Mouse (Mus musculus) thymus, postnatal 25 days (tissue): Measurements from ENCODE around the gene Csrp2.

Source experiments
- DNase-seq: peaks from one replicate; pipeline ENCODE4 v3.0.0; 2022

Gene Csrp2

GRCm38 (mm10) chr10:110974463-110974862, 54.9 kb downstream of the Csrp2 start:
- peak; percentile 25 for DNase-seq

DNA sequence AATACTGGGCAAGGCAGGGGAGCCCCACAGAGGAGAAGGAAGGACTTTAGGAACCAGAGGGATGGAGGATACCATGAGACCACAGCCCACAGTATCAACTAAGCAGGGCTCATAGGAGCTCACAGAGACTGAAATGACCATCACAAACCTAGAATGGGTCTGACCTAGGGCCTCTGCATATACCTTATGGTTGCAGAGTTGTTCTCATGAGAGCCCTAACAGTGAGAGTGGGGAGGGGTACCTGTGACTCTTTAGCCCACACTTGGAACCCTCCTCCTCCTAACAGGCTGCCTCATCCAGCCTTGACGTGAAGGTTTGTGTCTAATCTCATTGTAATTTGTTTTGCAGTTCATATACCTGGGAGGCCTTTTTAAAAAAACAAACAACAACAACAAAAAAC, 55.3 kb downstream of the Csrp2 start:
- no peak for DNase-seq

DNA sequence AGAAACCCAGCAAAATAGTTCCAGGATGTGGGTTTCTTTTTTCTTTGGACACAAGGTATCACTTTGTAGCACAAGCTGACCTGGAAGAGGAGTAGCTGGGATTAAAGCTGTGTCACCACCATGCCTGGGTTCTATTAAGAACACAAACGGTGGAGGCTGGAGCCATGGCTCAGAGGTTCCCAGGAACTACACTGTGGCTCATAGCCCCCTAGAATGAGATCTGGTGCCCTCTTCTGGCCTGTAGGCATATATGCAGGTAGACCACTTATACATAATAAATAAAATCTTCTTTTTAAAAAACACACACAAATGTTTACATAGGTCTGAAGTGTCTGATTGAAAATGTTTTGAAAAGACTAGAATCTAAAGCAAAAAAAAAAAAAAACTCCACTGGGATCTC, 56.5 kb downstream of the Csrp2 start:
- DNase-seq = peak; percentile 30

DNA sequence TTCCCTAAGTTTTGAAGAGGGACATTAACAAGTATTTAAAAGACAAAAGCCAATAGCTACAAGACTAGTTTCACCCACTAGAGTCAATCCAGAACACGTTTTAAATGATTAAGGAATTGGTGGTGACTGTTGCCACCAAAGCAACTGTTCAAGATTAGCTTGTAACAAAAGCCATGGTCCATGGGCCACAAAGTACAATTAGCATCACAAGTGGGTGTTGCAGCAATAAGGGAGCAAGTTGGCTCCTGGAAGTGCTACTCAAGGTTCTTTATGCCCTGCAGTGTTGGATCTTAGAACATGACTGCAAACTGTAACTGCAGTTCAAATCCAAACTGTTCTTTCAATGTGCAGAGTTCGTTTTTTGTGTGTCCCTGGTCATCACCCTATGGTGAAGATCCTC, 57.8 kb downstream of the Csrp2 start:
- no peak for DNase-seq

- DNase-seq = no peak
These were observed 59.8 kb downstream of the Csrp2 start for GRCm38 (mm10) chr10:110979431-110979830.

DNA sequence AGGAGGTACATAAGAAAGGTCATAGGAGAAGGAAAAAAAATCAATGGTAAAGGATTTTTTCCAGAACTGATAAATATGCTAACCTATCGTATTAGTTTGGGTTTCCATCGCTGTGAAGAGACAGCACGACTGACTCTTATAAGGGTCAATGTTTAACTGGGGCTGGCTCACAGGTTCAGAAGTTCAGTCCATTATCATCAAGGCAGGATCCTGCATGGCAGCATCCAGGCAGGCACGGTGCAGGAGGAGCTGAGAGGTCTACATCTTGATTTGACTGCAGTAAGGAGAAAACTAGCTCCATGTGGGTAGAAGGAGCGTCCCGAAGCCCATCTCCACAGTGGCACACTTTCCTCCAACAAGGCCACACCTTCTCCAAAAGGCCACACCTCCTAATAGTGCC, 60.9 kb downstream of the Csrp2 start:
- DNase-seq = no peak

- DNase-seq = no peak
These were observed 63.2 kb downstream of the Csrp2 start for GRCm38 (mm10) chr10:110982771-110983170.

- no peak for DNase-seq
These were observed 67.1 kb downstream of the Csrp2 start for GRCm38 (mm10) chr10:110986682-110987081.
